Mouse (Mus musculus) lung, embryonic 15.5 days (tissue): ENCODE data around the gene Ptov1. TPM values are rescaled to one million over a fixed set of nuclear protein-coding genes. Genes with fewer than 3 reads are reported as not detected.
"Not testable (repeated sequence)": the region's sequence is repeated elsewhere in the genome, so short reads cannot be mapped to it uniquely, and the experiment has no call there.

Experiments used
- ATAC-seq: fragments of 200-750 bp; cut with Nextera tagmentation; 2 replicates; pipeline ENCODE4 v1.8.0; 2017; ENCODE audit warnings: moderate number of reproducible peaks, borderline replicate concordance; ENCODE audit not compliant: low FRiP score, low TSS enrichment; ENCODE audit errors: extremely low read depth
- H3K27ac ChIP-seq: fragments of 300-500 bp; sonication (generic); 2 replicates; pipeline ENCODE4 v1.5.1; 2015; ENCODE audit warnings: moderate library complexity, mild to moderate bottlenecking, inconsistent platforms
- H3K27me3 ChIP-seq: fragments of 300-500 bp; sonication (generic); 2 replicates; pipeline ENCODE4 v1.6.1; 2015; ENCODE audit warnings: inconsistent platforms
- H3K36me3 ChIP-seq: fragments of 300-500 bp; sonication (generic); 2 replicates; pipeline ENCODE4 v1.6.1; 2015; ENCODE audit warnings: inconsistent platforms
- H3K4me1 ChIP-seq: fragments of 300-500 bp; sonication (generic); 2 replicates; pipeline ENCODE4 v1.6.1; 2015; ENCODE audit warnings: inconsistent platforms
- H3K4me2 ChIP-seq: fragments of 300-500 bp; sonication (generic); 2 replicates; pipeline ENCODE4 v1.6.1; 2015; ENCODE audit warnings: inconsistent platforms, mild to moderate bottlenecking, moderate library complexity
- H3K4me3 ChIP-seq: fragments of 300-500 bp; sonication (generic); 2 replicates; pipeline ENCODE4 v1.5.1; 2015; ENCODE audit warnings: mild to moderate bottlenecking, inconsistent platforms
- H3K9ac ChIP-seq: fragments of 300-500 bp; sonication (generic); 2 replicates; pipeline ENCODE4 v1.6.1; 2015; ENCODE audit warnings: inconsistent platforms
- H3K9me3 ChIP-seq: fragments of 300-500 bp; sonication (generic); 2 replicates; pipeline ENCODE4 v1.6.1; 2016; ENCODE audit warnings: inconsistent platforms
- WGBS: fragments of 180-500 bp; shearing (Covaris S2); methylation state at CpG from one replicate; pipeline ENCODE4 v1.1.7; 2015; 5-methylcytosine and 5-hydroxymethylcytosine counted together
- polyA plus RNA-seq: library from polyadenylated mRNA; unstranded; fragments of >200 nt; fragmentation: Nextera tagmentation; extraction: Ambion mirVana; gene quantifications from 2 replicates; pipeline ENCODE4 v1.2.1, GENCODE M21; 2015

The Ptov1 gene
- polyA plus RNA-seq, 1 experiment from 2014 or later = 398 TPM

DNA sequence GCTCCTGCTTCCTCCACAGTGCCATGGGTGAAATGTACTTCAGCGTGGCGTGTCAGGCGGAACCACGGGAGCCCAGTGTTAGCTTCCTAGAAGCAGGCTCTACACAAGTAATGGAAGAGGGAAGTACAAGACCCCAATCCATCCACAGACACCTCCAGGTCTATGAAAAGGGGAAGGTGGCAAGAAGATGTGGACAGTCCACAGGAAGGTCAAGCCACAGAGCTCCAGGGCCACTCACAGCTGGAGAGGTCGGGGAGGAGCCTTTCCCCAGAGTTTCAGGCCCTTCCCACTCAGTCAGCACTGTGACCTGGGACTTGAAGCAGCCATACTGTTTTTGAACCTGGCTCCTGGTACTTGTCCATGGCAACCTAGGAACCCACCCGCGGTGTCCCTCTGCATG is 17.4 kb upstream of the Ptov1 start:
- no peak overlapping the region for H3K9ac ChIP-seq
- H3K4me3 ChIP-seq = no peak overlapping the region
- no peak overlapping the region for H3K27ac ChIP-seq
- no peak overlapping the region for H3K4me2 ChIP-seq
- no peaks in the 10 kb centered on the region for H3K27me3 ChIP-seq
- WGBS = 86% methylated on average over 7 of the region's 7 CpGs
- H3K4me1 ChIP-seq = peaks cover 23% of the 10 kb centered on the region
- no peaks in the 10 kb centered on the region for H3K9me3 ChIP-seq
- no peak for ATAC-seq
- peaks cover 50% of the 10 kb centered on the region for H3K36me3 ChIP-seq

DNA sequence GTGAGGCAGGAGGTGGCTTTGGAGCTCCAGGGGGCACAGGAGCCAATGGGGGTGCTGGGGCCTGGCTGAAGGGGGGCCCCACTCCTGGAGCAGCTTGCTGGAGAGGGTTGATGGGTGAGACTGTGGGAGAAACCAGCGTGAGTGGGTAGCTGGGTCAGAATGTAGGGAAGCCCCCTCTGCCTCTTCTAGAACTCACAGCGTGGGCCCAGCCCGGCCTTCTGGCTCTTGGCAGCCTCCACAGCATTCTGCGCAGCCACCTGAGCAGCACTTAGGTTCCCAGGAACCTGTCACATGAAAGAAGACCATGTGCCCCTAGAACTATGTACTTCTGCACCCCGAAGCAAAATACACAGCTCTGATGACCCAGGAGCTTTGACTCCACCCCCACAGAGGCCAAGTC is 15.0 kb upstream of the Ptov1 start:
- 92% methylated on average over 5 of the region's 5 CpGs for WGBS
- Histone ChIP-seq H3K9me3 (no peaks in the 10 kb centered on the region), H3K4me2 (no peak overlapping the region), H3K4me1 (0 out of 2 replicates have a peak, but pooled peaks cover 6% of the 10 kb centered on the region), H3K27ac (no peak overlapping the region), H3K36me3 (peaks cover 69% of the 10 kb centered on the region), H3K27me3 (no peaks in the 10 kb centered on the region), H3K4me3 (no peak overlapping the region), H3K9ac (no peak overlapping the region)
- ATAC-seq = no peak

DNA sequence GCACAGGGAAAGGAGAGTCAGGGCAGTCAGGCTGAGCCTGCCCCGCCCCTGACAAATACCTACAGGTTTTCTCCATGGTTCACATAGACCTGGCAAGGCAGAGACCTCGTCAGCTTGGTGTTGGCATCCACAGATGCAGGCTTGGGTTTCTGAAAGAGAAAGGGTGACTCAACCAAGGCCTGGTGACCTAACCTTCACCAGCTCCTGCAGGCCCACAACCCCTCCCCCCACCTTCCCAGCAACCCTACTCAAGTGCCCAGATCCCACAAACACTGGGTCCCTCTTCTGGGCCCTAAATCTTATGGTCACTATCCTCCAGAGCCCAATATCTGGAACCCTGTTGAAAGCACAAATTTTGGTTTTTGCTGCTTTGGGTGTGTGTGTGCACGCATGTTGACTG is 13.4 kb upstream of the Ptov1 start:
- Histone ChIP-seq H3K27ac (no peak overlapping the region), H3K9ac (no peak overlapping the region)
- no peak for ATAC-seq

DNA sequence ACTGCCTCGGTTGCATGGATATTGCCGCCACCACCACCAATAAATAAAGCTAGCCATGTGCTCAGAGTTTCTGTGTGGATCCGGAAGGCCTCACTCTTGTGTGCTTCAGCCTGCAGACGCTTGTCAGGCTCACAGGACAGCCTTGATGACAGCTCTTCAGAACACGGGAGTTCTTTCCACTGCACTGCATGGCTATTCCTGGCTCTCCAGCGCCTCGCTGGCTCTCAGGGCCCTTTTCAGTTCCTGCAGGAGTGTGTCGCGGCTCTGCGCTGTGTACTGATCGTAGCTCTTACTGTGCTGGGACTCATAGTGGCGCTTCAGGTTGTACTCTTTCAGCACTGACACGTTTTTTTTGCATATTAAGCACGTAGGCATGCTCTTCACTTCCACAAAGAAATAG is 8.2 kb upstream of the Ptov1 start:
- Histone ChIP-seq H3K4me2 (no peak overlapping the region), H3K9me3 (no peaks in the 10 kb centered on the region), H3K4me1 (0 out of 2 replicates have a peak, but pooled peaks cover 2% of the 10 kb centered on the region), H3K27me3 (no peaks in the 10 kb centered on the region), H3K4me3 (no peak overlapping the region), H3K9ac (no peak overlapping the region), H3K36me3 (peaks cover 71% of the 10 kb centered on the region), H3K27ac (no peak overlapping the region)
- WGBS = 84% methylated on average over 14 of the region's 14 CpGs
- ATAC-seq = no peak

More for the DNA sequence above, 13.4 kb upstream of the Ptov1 start:
- 90% methylated on average over 3 of the region's 3 CpGs for WGBS
- no peaks in the 10 kb centered on the region for H3K27me3 ChIP-seq
- H3K9me3 ChIP-seq = no peaks in the 10 kb centered on the region
- no peak overlapping the region for H3K4me2 ChIP-seq
- no peaks in the 10 kb centered on the region for H3K4me1 ChIP-seq
- no peak overlapping the region for H3K4me3 ChIP-seq
- H3K36me3 ChIP-seq = peaks cover 74% of the 10 kb centered on the region

- WGBS = 83% methylated on average over 2 of the region's 2 CpGs
- not testable (repeated sequence) for H3K4me3 ChIP-seq, ATAC-seq, H3K27ac ChIP-seq, H3K4me2 ChIP-seq, H3K9me3 ChIP-seq, H3K9ac ChIP-seq, H3K27me3 ChIP-seq
- H3K4me1 ChIP-seq = peaks cover 26% of the 10 kb centered on the region
- peaks cover 12% of the 10 kb centered on the region for H3K36me3 ChIP-seq
Measured at GRCm38 (mm10) chr7:44871774-44872173, 2.2 kb upstream of the Ptov1 start.

GRCm38 (mm10) chr7:44871181-44871580 is 1.6 kb upstream of the Ptov1 start:
- Histone ChIP-seq H3K27ac (no peak overlapping the region), H3K36me3 (peaks cover 6% of the 10 kb centered on the region; the same call in 1 of the 2 replicates), H3K4me2 (no peak overlapping the region), H3K9ac (no peak overlapping the region), H3K4me1 (peaks cover 32% of the 10 kb centered on the region), H3K27me3 (no peaks in the 10 kb centered on the region), H3K4me3 (no peak overlapping the region), H3K9me3 (no peaks in the 10 kb centered on the region)
- WGBS = 94% methylated on average over 1 of the region's 1 CpGs
- no peak for ATAC-seq

DNA sequence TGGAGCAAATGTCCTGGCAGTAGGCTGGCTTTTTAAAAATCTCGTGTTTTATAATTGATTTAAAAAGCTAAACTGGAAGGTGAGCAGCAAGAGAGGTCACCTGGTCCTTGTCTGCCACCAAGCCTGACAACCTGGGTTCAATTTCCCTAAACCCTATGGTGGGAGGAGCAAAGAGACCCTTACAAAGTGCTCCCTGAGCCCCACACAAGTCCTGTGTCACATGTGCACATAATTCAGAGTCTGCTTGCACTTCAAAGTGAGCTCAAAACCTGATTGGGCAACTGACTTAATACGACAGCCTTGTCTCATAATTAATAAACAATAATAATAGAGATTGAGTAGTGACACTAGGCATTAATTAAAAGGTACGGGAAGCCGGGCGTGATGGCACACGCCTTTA is 1.0 kb upstream of the Ptov1 start:
- Histone ChIP-seq H3K27me3 (no peaks in the 10 kb centered on the region), H3K4me1 (peaks cover 37% of the 10 kb centered on the region), H3K27ac (peak overlapping the region; percentile 100), H3K4me2 (peak overlapping the region; percentile 71), H3K9me3 (no peaks in the 10 kb centered on the region), H3K36me3 (0 out of 2 replicates have a peak, but pooled peaks cover 1% of the 10 kb centered on the region), H3K4me3 (peak overlapping the region; percentile 99), H3K9ac (peak overlapping the region; percentile 100; the same call in 1 of the 2 replicates)
- 78% methylated on average over 6 of the region's 6 CpGs for WGBS
- ATAC-seq = no peak

GRCm38 (mm10) chr7:44868919-44869696 is 480 bp downstream of the Ptov1 start:
- H3K4me2 ChIP-seq = peak overlapping the region; percentile 71
- under 1% methylated on average over 105 of the region's 108 CpGs for WGBS
- peak overlapping the region; percentile 100 for H3K27ac ChIP-seq
- H3K36me3 ChIP-seq = peaks cover 15% of the 10 kb centered on the region
- no peaks in the 10 kb centered on the region for H3K9me3 ChIP-seq
- H3K4me1 ChIP-seq = peaks cover 52% of the 10 kb centered on the region
- H3K9ac ChIP-seq = peak overlapping the region; percentile 100
- peak overlapping the region; percentile 99 for H3K4me3 ChIP-seq
- peak; percentile 64 for ATAC-seq
- no peaks in the 10 kb centered on the region for H3K27me3 ChIP-seq

DNA sequence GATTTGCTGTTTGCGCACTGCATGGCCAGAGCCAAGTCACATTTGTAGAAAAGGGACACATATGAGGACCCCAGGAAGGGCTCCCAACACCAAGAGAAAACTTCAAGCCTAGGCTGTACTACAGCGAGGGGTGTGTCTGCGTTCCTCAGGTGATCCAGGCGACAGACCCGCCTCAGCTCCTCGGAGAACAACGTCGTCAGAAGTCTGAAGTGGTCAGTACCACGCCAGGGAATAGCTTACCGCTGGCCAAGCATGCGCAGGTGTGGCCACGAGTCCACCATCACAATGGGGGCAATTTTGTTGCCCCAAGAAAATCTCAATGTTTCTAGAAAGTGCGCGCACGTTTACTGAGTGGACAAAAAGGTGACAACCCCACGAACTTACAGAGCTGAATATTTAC is 1.1 kb downstream of the Ptov1 start:
- Histone ChIP-seq H3K4me3 (peak overlapping the region; percentile 99), H3K4me1 (peaks cover 53% of the 10 kb centered on the region), H3K4me2 (peak overlapping the region; percentile 71), H3K36me3 (peaks cover 22% of the 10 kb centered on the region), H3K9ac (peak overlapping the region; percentile 100), H3K27me3 (no peaks in the 10 kb centered on the region), H3K27ac (peak overlapping the region; percentile 100), H3K9me3 (no peaks in the 10 kb centered on the region)
- WGBS = 5% methylated on average over 16 of the region's 16 CpGs
- ATAC-seq = no peak

GRCm38 (mm10) chr7:44867802-44868201 is 1.8 kb downstream of the Ptov1 start:
- Histone ChIP-seq H3K4me3 (peak overlapping the region; percentile 99), H3K4me1 (peaks cover 51% of the 10 kb centered on the region), H3K9me3 (no peaks in the 10 kb centered on the region), H3K36me3 (peaks cover 29% of the 10 kb centered on the region), H3K9ac (peak overlapping the region; percentile 100), H3K27ac (peak overlapping the region; percentile 100), H3K27me3 (no peaks in the 10 kb centered on the region), H3K4me2 (peak overlapping the region; percentile 71)
- 25% methylated on average over 9 of the region's 9 CpGs for WGBS
- ATAC-seq = no peak

GRCm38 (mm10) chr7:44867010-44867702 is 2.4 kb downstream of the Ptov1 start:
- peaks cover 55% of the 10 kb centered on the region for H3K4me1 ChIP-seq
- 44% methylated on average over 19 of the region's 19 CpGs for WGBS

More at GRCm38 (mm10) chr7:44867010-44867702, 2.4 kb downstream of the Ptov1 start:
- no peaks in the 10 kb centered on the region for H3K9me3 ChIP-seq
- H3K9ac ChIP-seq = peak overlapping the region; percentile 100
- H3K27me3 ChIP-seq = no peaks in the 10 kb centered on the region
- peak overlapping the region; percentile 99 for H3K4me3 ChIP-seq
- ATAC-seq = no peak
- peak overlapping the region; percentile 100 for H3K27ac ChIP-seq
- peaks cover 35% of the 10 kb centered on the region for H3K36me3 ChIP-seq
- peak overlapping the region; percentile 71 for H3K4me2 ChIP-seq
